ENCODE assay signal across 25 mouse cellular contexts in genomic region chr2:163154673-163155072, GRCm38 (mm10). TPM values are rescaled to one million over a fixed set of nuclear protein-coding genes. Genes with fewer than 3 reads are reported as not detected.
DNase-seq lines count a peak whose midpoint lies in the region; ATAC-seq and TF ChIP-seq lines count a peak whose summit lies in the region.
"Had no signal": no experiment of that assay in that cellular context is flagged by ENCODE, and none has a peak within 500 bp of the region (broad histone marks: within the 10 kb centered on the region; RNA-seq: fewer than 3 reads in every experiment).

No protein-coding gene starts in this region.

- no peak overlapping the region for H3K4me3 ChIP-seq in stomach, embryonic 16.5 days (replicated peaks; ENCODE audit: low read length)
- no peak overlapping the region for H3K4me3 ChIP-seq in stomach, postnatal 0 days (ENCODE audit: low read depth, low read length)
- no peak overlapping the region for H3K4me3 ChIP-seq in liver, embryonic 11.5 days (ENCODE audit: low read depth, low read length)
- H3K4me3 ChIP-seq: embryonic facial prominence, embryonic 15.5 days; forebrain, embryonic 10.5 days; heart, embryonic 12.5 days; hindbrain, embryonic 13.5 days; left cerebral cortex, adult 2 months; limb, embryonic 10.5 days; midbrain, embryonic 15.5 days; myocyte had no signal

- 82% methylated on average over 8 of the region's 8 CpGs for WGBS in stomach, embryonic 16.5 days
- WGBS in stomach, postnatal 0 days = 88% methylated on average over 8 of the region's 8 CpGs
- 75% methylated on average over 8 of the region's 8 CpGs for WGBS in liver, embryonic 11.5 days

- no peaks in the 10 kb centered on the region for H3K9me3 ChIP-seq in stomach, embryonic 16.5 days (replicated peaks; ENCODE audit: control insufficient read depth, low read length)
- H3K9me3 ChIP-seq in stomach, postnatal 0 days (ENCODE audit: control insufficient read depth, low read length) = no peaks in the 10 kb centered on the region
- no peaks in the 10 kb centered on the region for H3K9me3 ChIP-seq in liver, embryonic 11.5 days (ENCODE audit: control insufficient read depth, low read length)
- H3K9me3 ChIP-seq: embryonic facial prominence, embryonic 15.5 days; hindbrain, embryonic 13.5 days; limb, embryonic 10.5 days; midbrain, embryonic 15.5 days had no signal

- H3K9ac ChIP-seq in stomach, embryonic 16.5 days (ENCODE audit: low read length) = no peak overlapping the region
- H3K9ac ChIP-seq in stomach, postnatal 0 days (ENCODE audit: low read length) = no peak overlapping the region
- no peak overlapping the region for H3K9ac ChIP-seq in liver, embryonic 11.5 days (ENCODE audit: low read depth, low read length)
- H3K9ac ChIP-seq: embryonic facial prominence, embryonic 15.5 days; forebrain, postnatal 0 days; heart, embryonic 12.5 days; hindbrain, embryonic 13.5 days; liver, embryonic 14.5 days; midbrain, embryonic 15.5 days had no signal

- intact Hi-C loops in left cerebral cortex, postnatal 25 days (cut with DNase I) = loop anchor here (5.0 kb wide), 1 partner anchor 48 kb away; the partner anchor contains the start of gene Tox2

- H3K27ac ChIP-seq in stomach, embryonic 16.5 days (ENCODE audit: low read length) = no peak overlapping the region
- no peak overlapping the region for H3K27ac ChIP-seq in stomach, postnatal 0 days (replicated peaks)
- H3K27ac ChIP-seq in liver, embryonic 11.5 days (ENCODE audit: low read depth, low read length) = no peak overlapping the region
- H3K27ac ChIP-seq: embryonic facial prominence, embryonic 15.5 days; forebrain, embryonic 10.5 days; hindbrain, embryonic 13.5 days; left cerebral cortex, adult 2 months; limb, embryonic 10.5 days; liver, embryonic 14.5 days; midbrain, embryonic 15.5 days had no signal

- no peak for DNase-seq in stomach, postnatal 0 days (ENCODE audit: low spot score)
- peak; percentile 26 for DNase-seq in ZHBTc4 (ENCODE audit: low read depth, low spot score)
- DNase-seq in liver, embryonic 11.5 days (ENCODE audit: low spot score) = no peak
- no peak for DNase-seq in gastrocnemius, postnatal 4 days (ENCODE audit: low spot score in 2 of 2)
- DNase-seq in left cerebral cortex, postnatal 25 days (ENCODE audit: low spot score in 2 of 2) = no peak
- DNase-seq: adrenal gland, postnatal 14 days; cerebellum, adult 11-12 months; cerebellum, postnatal 25 days; forebrain, postnatal 0 days; gastrocnemius, postnatal 36 days; kidney, adult 8-10 months; kidney, postnatal 36 days; thymus, adult 18-20 months had no signal

- H3K27me3 ChIP-seq in stomach, embryonic 16.5 days (ENCODE audit: control insufficient read depth, insufficient read depth, low read length) = no peaks in the 10 kb centered on the region
- H3K27me3 ChIP-seq in stomach, postnatal 0 days (ENCODE audit: control insufficient read depth, insufficient read depth, low read length) = no peaks in the 10 kb centered on the region
- H3K27me3 ChIP-seq in liver, embryonic 11.5 days (replicated peaks; ENCODE audit: control insufficient read depth, insufficient read depth, low read length) = no peaks in the 10 kb centered on the region
- H3K27me3 ChIP-seq: embryonic facial prominence, embryonic 15.5 days; heart, embryonic 12.5 days; midbrain, embryonic 15.5 days had no signal

- H3K36me3 ChIP-seq in stomach, embryonic 16.5 days (ENCODE audit: control insufficient read depth, insufficient read depth, low read length) = no peaks in the 10 kb centered on the region
- H3K36me3 ChIP-seq in stomach, postnatal 0 days (ENCODE audit: control insufficient read depth, insufficient read depth, low read length) = no peaks in the 10 kb centered on the region
- H3K36me3 ChIP-seq in liver, embryonic 11.5 days (ENCODE audit: control insufficient read depth, insufficient read depth, low read length) = no peaks in the 10 kb centered on the region
- H3K36me3 ChIP-seq: embryonic facial prominence, embryonic 15.5 days; forebrain, embryonic 10.5 days; heart, embryonic 12.5 days; hindbrain, embryonic 13.5 days; limb, embryonic 10.5 days; midbrain, embryonic 15.5 days had no signal

- H3K4me2 ChIP-seq in stomach, embryonic 16.5 days (ENCODE audit: low read depth, low read length) = no peak overlapping the region
- H3K4me2 ChIP-seq in stomach, postnatal 0 days (replicated peaks; ENCODE audit: low read depth) = no peak overlapping the region
- H3K4me2 ChIP-seq in liver, embryonic 11.5 days = no peak overlapping the region
- H3K4me2 ChIP-seq: embryonic facial prominence, embryonic 15.5 days; heart, embryonic 12.5 days; hindbrain, embryonic 13.5 days; midbrain, embryonic 15.5 days had no signal

- ATAC-seq in stomach, embryonic 16.5 days (ENCODE audit: insufficient read depth, low FRiP score) = 0 out of 2 replicates have a peak, but pooled peaks have one; percentile 21
- ATAC-seq in stomach, postnatal 0 days (ENCODE audit: low FRiP score, low TSS enrichment) = no peak
- ATAC-seq in liver, embryonic 11.5 days (replicated peaks; ENCODE audit: low FRiP score) = 0 out of 2 replicates have a peak, but pooled peaks have one; percentile 43
- no peak for ATAC-seq in cerebellum, adult (ENCODE audit: insufficient number of reproducible peaks, low FRiP score, low TSS enrichment)
- ATAC-seq: forebrain, postnatal 0 days; midbrain, embryonic 15.5 days had no signal

- no peak for TF ChIP-seq EP300 in stomach, postnatal 0 days (optimal IDR thresholded peaks at IDR 0.05)

- TF ChIP-seq CTCF in stomach, postnatal 0 days (IDR thresholded peaks at IDR 0.05; ENCODE audit: low read depth) = no peak

- no peaks in the 10 kb centered on the region for H3K4me1 ChIP-seq in stomach, embryonic 16.5 days (ENCODE audit: control insufficient read depth, insufficient read depth, low read length)
- no peaks in the 10 kb centered on the region for H3K4me1 ChIP-seq in stomach, postnatal 0 days (replicated peaks; ENCODE audit: control insufficient read depth, insufficient read depth)
- no peaks in the 10 kb centered on the region; the same call in 1 of the 2 replicates for H3K4me1 ChIP-seq in liver, embryonic 11.5 days (replicated peaks; ENCODE audit: control insufficient read depth, insufficient read depth, low read length)
- H3K4me1 ChIP-seq: embryonic facial prominence, embryonic 15.5 days; heart, embryonic 12.5 days; limb, embryonic 10.5 days had no signal

RNA-seq across cellular contexts. Expression of gene Tox2, which starts 48.3 kb away (rescaled TPM):
- polyA plus RNA-seq in stomach, embryonic 16.5 days (2015; fragmentation: Nextera tagmentation; extraction: Ambion mirVana) = 4.0 and 4.3 TPM in 2 replicates
- polyA plus RNA-seq in stomach, postnatal 0 days (2015; fragmentation: Nextera tagmentation; extraction: Ambion mirVana) = 0.98 and 1.5 TPM in 2 replicates
- 2.0 and 3.3 TPM in 2 replicates for polyA plus RNA-seq in liver, embryonic 11.5 days (2014; fragmentation: Nextera tagmentation; extraction: Ambion mirVana)
- 1 to 10 TPM; 1.5 to 1.9 TPM for total RNA-seq in gastrocnemius, postnatal 4 days (2021)
- 10 to 100 TPM; 24.6 to 27.5 TPM for total RNA-seq in left cerebral cortex, postnatal 25 days (2021)
- total RNA-seq: megakaryocyte, adult 5-6 weeks had no signal

Comparison
In these comparisons a context has a peak if more than half of its experiments do, and no peak if none do; other contexts are left out.
1. ATAC-seq: peak in stomach, embryonic 16.5 days (single experiment) and liver, embryonic 11.5 days (single experiment); none in stomach, postnatal 0 days (single experiment) and cerebellum, adult (single experiment).